Mouse (Mus musculus) 416B (cell line): ENCODE measurements at regions not wholly inside any gene's neighbourhood (a gene's known extent, or its start where the extent isn't known, plus 50 kb on each side); places are given as distances from the start of the nearest gene placed in this dataset.

Experiments used
- DNase-seq: peaks from one replicate; pipeline ENCODE4 v3.0.0; 2011; ENCODE audit warnings: low read depth

DNA sequence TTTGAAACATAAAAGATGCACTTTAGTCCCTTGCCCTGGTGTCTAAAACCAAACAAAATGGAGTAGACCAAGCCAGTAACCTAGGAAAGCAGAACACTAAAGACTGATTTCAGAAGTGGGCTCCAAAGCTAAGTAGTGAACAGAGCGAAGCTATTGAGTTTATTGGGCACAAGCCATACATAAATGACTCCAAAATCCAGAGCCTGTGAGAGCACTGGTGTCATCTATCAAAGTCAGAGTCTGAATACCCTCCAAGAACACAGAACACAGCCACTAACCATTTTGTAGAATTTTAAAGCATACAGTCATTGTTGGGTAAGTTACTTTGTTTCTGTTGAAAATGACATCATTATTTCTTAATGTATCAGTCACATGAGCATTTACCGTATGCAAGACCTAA lies 175.0 kb upstream of the Lrig3 start:
- no peak for DNase-seq

DNA sequence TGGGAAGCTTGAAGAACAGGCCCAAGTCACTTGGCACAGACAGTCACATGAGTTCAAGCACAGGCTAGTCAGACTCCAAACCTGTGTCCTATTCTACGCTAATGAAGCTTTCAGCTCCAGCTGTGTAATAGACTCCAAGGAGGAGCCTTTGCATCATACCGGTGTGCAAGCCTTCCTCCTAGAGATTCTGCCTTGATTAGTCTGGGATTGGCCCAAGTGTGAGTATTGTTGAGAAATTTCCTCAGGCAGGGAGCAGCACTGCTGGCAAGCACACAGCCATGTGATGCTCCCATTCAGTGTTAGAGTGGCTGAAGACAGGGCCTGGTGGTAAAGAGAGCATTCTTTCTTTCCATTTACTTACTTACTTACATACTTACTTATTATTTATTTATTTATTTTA lies 171.5 kb upstream of the Lrig3 start:
- no peak for DNase-seq

DNA sequence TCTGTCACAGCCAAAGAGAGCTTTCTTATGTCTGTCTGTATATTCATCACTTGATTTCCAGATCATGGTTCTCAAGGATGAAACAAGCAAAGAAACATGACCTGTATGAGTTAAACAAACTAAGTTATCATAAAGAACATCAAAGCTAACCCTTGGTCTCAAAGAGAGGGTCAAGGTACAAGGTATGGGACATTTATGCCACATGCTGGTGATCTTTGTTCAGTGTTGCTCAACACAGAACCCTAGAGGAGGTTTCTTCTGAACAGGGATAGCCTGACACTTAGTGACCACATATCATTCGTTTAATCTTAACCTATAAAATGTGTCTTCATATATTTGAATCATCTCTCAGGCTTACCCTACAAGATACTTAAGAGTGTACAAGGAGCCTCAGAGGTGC lies 170.6 kb upstream of the Lrig3 start:
- no peak for DNase-seq

GRCm38 (mm10) chr10:125798678-125799077 lies 167.3 kb upstream of the Lrig3 start:
- no peak for DNase-seq

DNA sequence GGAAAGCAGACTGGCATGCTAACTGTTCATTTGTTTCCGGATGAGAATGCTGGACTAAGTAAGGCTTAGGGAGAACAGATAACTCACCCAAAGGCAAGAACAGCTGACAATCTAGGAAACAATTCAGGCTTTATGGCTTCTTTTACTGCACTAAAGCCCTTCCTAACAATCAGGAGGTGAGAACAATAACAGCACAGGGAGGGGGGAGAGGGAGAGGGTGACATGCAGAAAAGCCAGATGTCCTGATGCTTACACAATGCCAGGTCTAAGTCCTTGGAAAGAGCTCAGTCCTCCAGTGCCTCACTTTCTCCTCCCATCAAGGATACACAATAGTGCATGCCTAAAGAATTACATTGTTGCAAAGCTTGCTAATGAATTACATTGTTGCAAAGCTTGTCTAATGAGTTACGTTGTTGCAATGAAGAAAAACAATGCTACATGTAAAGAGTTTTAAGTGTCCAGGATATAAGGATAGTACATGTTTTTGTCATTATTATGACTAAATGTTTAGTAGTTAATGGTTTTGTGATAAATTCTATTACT lies 165.3 kb upstream of the Lrig3 start:
- DNase-seq: no peak

DNA sequence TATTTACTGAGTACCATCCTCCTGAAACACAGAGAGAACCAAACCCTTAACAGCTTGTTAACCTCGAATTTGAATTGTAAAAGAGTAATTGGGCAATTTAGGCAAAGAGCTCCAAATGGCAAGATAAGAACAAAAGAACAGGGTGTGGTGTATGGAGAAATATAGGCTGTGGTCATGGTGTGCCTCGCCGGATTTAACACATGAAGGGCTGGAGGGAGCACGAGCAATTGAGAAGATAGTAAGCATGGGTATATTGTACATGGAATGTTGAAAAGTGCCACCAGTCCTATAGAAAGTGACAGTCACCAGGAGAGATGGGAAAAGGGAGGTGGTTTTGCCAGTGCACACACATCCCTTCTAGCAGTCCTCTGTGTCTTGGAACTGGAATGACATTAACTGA lies 164.5 kb upstream of the Lrig3 start:
- DNase-seq: no peak

DNA sequence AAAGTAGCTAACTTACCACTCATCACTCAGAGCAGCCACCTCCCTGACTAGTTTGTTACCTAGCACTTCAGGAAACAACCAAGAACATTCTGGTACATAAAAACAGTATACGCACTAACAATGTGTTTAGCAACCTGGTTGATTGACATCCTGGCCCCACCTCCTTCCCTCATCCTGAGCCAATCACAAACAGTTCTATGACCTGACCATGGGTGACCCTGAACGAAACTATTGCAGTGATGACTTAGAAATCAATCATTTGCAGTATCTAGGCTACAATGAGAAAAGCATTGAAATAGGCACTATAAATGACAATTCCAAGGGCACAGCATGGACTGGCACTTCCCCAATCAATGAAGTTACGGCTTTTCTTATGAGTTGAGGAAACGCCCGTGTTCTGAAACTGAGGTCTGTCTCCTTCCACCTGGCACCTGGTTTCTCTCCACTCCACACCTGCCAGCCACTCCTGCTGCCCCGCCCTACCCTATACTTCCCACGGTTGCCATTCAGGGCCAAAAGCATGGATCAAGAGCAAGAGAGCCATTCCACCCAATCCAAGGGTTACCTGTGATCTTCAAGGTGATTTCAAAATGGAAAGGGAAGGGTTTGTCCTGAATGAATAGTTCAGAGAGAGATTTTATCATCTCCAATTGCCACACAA lies 162.9 kb upstream of the Lrig3 start:
- DNase-seq: no peak

GRCm38 (mm10) chr10:125809763-125810361 lies 156.1 kb upstream of the Lrig3 start:
- DNase-seq: no peak

GRCm38 (mm10) chr10:125810590-125810989 lies 155.4 kb upstream of the Lrig3 start:
- DNase-seq: no peak

DNA sequence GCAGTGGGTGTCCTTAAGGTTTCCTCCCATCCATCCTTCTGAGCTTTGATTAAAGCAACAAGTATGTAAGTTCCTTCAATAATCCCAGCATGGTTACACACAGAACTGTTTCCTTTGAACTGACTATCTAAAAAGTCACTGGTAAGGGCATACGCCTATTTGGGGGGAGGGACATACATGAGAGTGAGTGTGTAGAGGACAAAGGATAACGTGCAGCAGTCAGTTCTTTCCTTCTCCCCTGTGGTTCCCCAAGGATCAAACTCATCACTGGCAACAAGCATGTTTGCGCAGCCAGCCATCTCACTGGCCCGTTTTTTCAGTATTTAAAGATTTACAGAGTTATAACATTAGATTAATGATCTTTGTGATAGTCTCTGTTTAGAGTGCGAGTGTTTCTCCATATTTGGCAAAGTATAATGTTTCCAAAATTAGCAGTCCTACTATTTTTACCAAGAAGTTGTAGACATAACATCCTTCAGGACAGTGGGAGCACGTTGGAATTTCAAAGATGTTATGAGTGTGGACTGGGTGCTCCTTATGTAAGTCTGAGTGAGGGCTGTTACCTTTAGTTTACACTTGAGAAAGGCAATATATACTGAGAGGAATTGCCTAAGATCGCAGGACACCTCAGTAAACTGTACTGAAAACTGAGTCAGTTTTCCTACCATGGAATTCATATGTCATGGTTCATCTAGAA lies 151.6 kb upstream of the Lrig3 start:
- DNase-seq: no peak

GRCm38 (mm10) chr10:125832134-125832533 lies 133.8 kb upstream of the Lrig3 start:
- DNase-seq: no peak

DNA sequence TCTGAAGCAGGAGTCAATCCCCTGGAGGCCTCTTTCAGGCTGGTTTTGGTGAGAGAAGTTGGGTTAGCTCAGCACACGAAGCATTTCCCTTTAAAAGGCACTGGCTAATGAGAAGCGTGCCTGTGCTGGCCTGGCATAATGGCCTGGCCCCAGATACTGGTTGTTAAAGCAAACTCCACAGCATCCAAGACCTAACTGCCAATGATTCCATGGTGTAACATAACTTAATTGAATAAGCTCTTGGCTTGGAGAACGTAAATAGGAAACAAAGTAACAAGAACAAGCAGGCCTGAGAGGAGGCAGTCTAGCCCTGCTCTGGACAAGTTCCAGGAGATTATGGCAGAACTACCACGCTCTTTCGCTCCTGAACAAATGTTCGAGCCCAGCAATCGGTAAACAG lies 133.2 kb upstream of the Lrig3 start:
- no peak for DNase-seq

DNA sequence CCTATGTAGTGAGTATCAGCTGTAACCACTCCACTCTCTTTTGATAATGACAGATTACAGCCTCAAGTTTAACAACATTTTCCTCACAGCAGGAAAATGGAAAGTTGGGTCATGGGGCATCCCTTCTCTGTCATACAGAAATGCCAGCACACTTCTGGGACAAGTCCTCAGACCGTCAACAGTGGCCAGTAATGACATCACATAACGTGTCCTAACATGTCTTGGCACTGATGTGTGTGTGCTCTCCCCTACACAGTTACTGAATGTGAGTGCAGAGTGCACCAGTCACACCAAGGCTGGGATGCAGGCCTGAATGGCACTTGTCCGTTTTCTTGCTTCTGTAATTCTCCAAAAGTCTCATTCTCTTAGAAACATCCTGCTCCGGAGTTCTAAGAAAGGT lies 132.0 kb upstream of the Lrig3 start:
- DNase-seq: no peak

- no peak for DNase-seq
Observed at GRCm38 (mm10) chr10:125838982-125839381, 127.0 kb upstream of the Lrig3 start.

GRCm38 (mm10) chr10:125839621-125840141 lies 126.3 kb upstream of the Lrig3 start:
- no peak for DNase-seq

- DNase-seq: no peak
Observed at GRCm38 (mm10) chr10:125840388-125840787, 125.6 kb upstream of the Lrig3 start.

DNA sequence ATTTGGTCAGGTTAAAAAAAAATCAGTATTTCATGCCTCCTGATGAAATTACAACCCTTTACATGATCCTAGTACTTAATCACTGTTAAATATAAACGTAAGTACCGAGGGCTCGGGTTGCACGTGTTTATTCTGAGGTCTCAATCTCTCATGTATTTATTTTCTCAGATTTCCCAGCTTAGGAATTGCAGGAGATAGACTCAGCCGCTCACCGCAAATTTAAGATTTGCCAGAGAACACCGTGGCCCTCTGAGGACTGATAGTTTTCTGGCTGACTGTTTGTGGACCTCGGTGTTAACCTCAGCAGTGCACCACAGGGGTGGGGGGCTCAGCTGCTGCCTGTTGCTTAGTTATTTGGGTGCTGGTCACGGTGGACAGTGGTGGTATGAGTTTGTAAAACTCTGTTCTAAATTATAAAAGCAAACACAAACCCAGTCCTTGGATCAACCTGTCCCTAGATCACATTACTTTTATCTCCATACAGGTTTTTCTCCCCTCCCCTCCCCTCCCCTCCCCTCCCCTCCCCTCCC lies 121.6 kb upstream of the Lrig3 start:
- DNase-seq: no peak

- no peak for DNase-seq
Observed at GRCm38 (mm10) chr10:125845014-125845514, 120.9 kb upstream of the Lrig3 start.

GRCm38 (mm10) chr10:125850370-125850769 lies 115.6 kb upstream of the Lrig3 start:
- no peak for DNase-seq

DNA sequence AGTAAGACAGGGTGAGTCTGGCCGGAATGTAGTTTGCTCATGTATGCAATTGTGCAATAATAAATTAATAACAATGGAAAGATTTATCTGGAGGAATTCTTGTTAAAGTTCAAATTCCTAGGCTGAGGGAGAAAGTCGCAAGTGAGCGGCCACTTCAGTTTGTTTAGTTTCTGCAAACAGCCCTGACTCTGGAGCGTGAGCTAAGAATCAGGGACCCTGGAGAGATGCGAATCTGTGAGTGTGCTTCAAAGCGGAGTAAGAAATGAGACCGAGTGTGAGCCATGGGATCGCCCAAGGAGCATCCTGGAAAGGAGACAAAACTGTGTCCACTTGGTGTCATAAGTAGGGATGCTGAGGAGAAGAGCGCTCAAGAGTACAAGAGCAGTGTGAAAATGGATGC lies 104.2 kb upstream of the Lrig3 start:
- DNase-seq: no peak

GRCm38 (mm10) chr10:125866346-125866745 lies 99.6 kb upstream of the Lrig3 start:
- DNase-seq: no peak

DNA sequence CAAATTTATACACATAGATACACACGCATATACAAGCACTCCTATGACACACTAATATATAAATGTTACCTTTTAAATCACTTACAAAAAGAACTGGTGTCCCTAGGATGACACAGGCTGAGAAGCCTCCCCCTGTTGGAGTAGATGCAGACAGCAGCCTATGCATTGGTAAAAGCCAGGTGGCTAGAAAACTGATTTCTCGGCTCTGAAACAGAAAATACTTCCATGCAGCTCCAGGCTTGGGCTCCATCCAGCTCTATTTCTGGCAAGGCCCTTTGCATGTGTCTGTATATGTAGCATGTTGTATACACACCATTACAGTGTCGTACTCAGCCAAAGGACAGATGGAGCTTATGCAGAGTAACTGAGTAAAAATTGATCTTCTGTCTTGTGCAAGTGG lies 81.4 kb upstream of the Lrig3 start:
- DNase-seq: no peak

- DNase-seq: no peak
Observed at GRCm38 (mm10) chr10:125885796-125886195, 80.2 kb upstream of the Lrig3 start.
